Mouse (Mus musculus) activated CD4-positive, CD25-positive, alpha-beta regulatory T cell, adult 4 months (primary cell): ENCODE data around the gene Olfr688. TPM values are rescaled to one million over a fixed set of nuclear protein-coding genes. Genes with fewer than 3 reads are reported as not detected.

Source experiments
- ATAC-seq: one replicate; pipeline ENCODE4 v1.8.0; 2017
- polyA plus RNA-seq, 2 experiments: library from polyadenylated mRNA; unstranded; fragments of 100-300 nt; shearing (Covaris generic); gene quantifications; one replicate each; pipeline ENCODE4 v1.2.1; 2017

Gene Olfr688
- not detected for polyA plus RNA-seq

- no peak for ATAC-seq
Measured at GRCm38 (mm10) chr7:105287795-105288194, at the start of gene Olfr688. Olfr688 (plus strand) TSS chr7:105288095.

GRCm38 (mm10) chr7:105247671-105248070, 40.2 kb upstream of the Olfr688 start:
- no peak for ATAC-seq

- ATAC-seq: no peak
Measured at GRCm38 (mm10) chr7:105248197-105248596, 39.7 kb upstream of the Olfr688 start.

- ATAC-seq: no peak
Measured at GRCm38 (mm10) chr7:105256656-105257055, 31.2 kb upstream of the Olfr688 start.

- no peak for ATAC-seq
Measured at GRCm38 (mm10) chr7:105272426-105272825, 15.5 kb upstream of the Olfr688 start.

- ATAC-seq: no peak
Measured at GRCm38 (mm10) chr7:105290051-105290450, 2.2 kb downstream of the Olfr688 start.

- no peak for ATAC-seq
Measured at GRCm38 (mm10) chr7:105310865-105311264, 23.0 kb downstream of the Olfr688 start, which contains the start of gene Olfr689. Olfr689 (plus strand) TSS chr7:105311165.

- no peak for ATAC-seq
Measured at GRCm38 (mm10) chr7:105325302-105325701, 37.4 kb downstream of the Olfr688 start.

GRCm38 (mm10) chr7:105334004-105334403, 46.1 kb downstream of the Olfr688 start, which contains the start of gene Olfr690:
Olfr690 (minus strand) TSS chr7:105334104.
- no peak for ATAC-seq

Other genes starting within 250 kb of the Olfr688 start
- gene Olfr677, start 236.7 kb upstream of the Olfr688 start, polyA plus RNA-seq: not detected
- gene Olfr678, start 223.6 kb upstream of the Olfr688 start, polyA plus RNA-seq: not detected
- gene Olfr679, start 206.9 kb upstream of the Olfr688 start, polyA plus RNA-seq: not detected
- gene Olfr680-ps1, start 195.3 kb upstream of the Olfr688 start, polyA plus RNA-seq: not detected
- not detected for gene Olfr681, start 171.3 kb upstream of the Olfr688 start, polyA plus RNA-seq
- gene Olfr683, start 141.1 kb upstream of the Olfr688 start, polyA plus RNA-seq: not detected
- not detected for gene Olfr684, start 124.4 kb upstream of the Olfr688 start, polyA plus RNA-seq
- gene Olfr685, start 102.1 kb upstream of the Olfr688 start, polyA plus RNA-seq: not detected
- gene Olfr686, start 80.6 kb upstream of the Olfr688 start, polyA plus RNA-seq: not detected
- gene Olfr689, start 23.1 kb downstream of the Olfr688 start, polyA plus RNA-seq: not detected
- gene Olfr690, start 46.0 kb downstream of the Olfr688 start, polyA plus RNA-seq: not detected
- under 1 TPM in 1 of 2 experiments, not detected in 1; 0.28 TPM for gene Olfr691, start 54.2 kb downstream of the Olfr688 start, polyA plus RNA-seq
- gene Olfr692, start 80.1 kb downstream of the Olfr688 start, polyA plus RNA-seq: not detected
- not detected for gene Gm5901, start 86.9 kb downstream of the Olfr688 start, polyA plus RNA-seq
- 10 to 100 TPM; 14.6 to 15.8 TPM for gene Fam160a2, start 112.0 kb downstream of the Olfr688 start, polyA plus RNA-seq
- not detected for gene Cnga4, start 116.5 kb downstream of the Olfr688 start, polyA plus RNA-seq
- not detected for gene Cckbr, start 137.6 kb downstream of the Olfr688 start, polyA plus RNA-seq
- not detected for gene Cavin3, start 194.2 kb downstream of the Olfr688 start, polyA plus RNA-seq